Mouse (Mus musculus): ENCODE measurements around the gene Pbx3. TPM values are rescaled to one million over a fixed set of nuclear protein-coding genes. Genes with fewer than 3 reads are reported as not detected.

Gene Pbx3
- total and polyA plus RNA-seq, 3 experiments, result 67.5 to 95.6 (median 84.0) TPM

GRCm38 (mm10) chr2:34147036-34147435 is 225.9 kb downstream of the Pbx3 start:
- DNase-seq, result peak; percentile 48

- DNase-seq, result no peak
These were observed 226.5 kb downstream of the Pbx3 start for GRCm38 (mm10) chr2:34146431-34146830.

GRCm38 (mm10) chr2:34139470-34140158 is 233.3 kb downstream of the Pbx3 start:
- DNase-seq, result no peak

GRCm38 (mm10) chr2:34135316-34135715 is 237.6 kb downstream of the Pbx3 start:
- DNase-seq, result no peak

GRCm38 (mm10) chr2:34132751-34133150 is 240.2 kb downstream of the Pbx3 start:
- DNase-seq, result no peak

- DNase-seq, result no peak
These were observed 243.2 kb downstream of the Pbx3 start for GRCm38 (mm10) chr2:34129674-34130267.

- no peak for DNase-seq
These were observed 245.1 kb downstream of the Pbx3 start for GRCm38 (mm10) chr2:34127871-34128270.

GRCm38 (mm10) chr2:34123896-34124295 is 249.0 kb downstream of the Pbx3 start:
- peak; percentile 15 for DNase-seq

Other genes starting within 250 kb of the Pbx3 start
- gene Mapkap1, start 33.6 kb upstream of the Pbx3 start, total RNA-seq (2021), result 10 to 100 TPM; 71.4 to 79.8 TPM
- 43.1 and 46.1 TPM in 2 replicates for gene Mapkap1, start 33.6 kb upstream of the Pbx3 start, polyA plus RNA-seq (2012; rRNA removed)

All from adrenal gland, adult 2 months (tissue).